In genomic region chr11:77743966-77744365, GRCm38 (mm10) we compare ENCODE assay signal across 10 mouse cellular contexts. TPM values are rescaled to one million over a fixed set of nuclear protein-coding genes. Genes with fewer than 3 reads are reported as not detected.
A peak's percentile ranks its signal among the peaks of the same experiment; 100 is the strongest.
DNase-seq lines count a peak whose midpoint lies in the region; ATAC-seq and TF ChIP-seq lines count a peak whose summit lies in the region.
"Had no signal": no experiment of that assay in that cellular context is flagged by ENCODE, and none has a peak within 500 bp of the region (broad histone marks: within the 10 kb centered on the region; RNA-seq: fewer than 3 reads in every experiment).

No protein-coding gene starts in this region.

- no peaks in the 10 kb centered on the region for H3K4me1 ChIP-seq in hindbrain, postnatal 0 days (ENCODE audit: insufficient read depth, low read length)
- no peaks in the 10 kb centered on the region for H3K4me1 ChIP-seq in hindbrain, embryonic 12.5 days
- no peaks in the 10 kb centered on the region for H3K4me1 ChIP-seq in neural tube, embryonic 15.5 days
- H3K4me1 ChIP-seq: neural tube, embryonic 12.5 days had no signal

- 35% methylated on average over 6 of the region's 6 CpGs for WGBS in hindbrain, postnatal 0 days
- 36% methylated on average over 6 of the region's 6 CpGs for WGBS in hindbrain, embryonic 12.5 days
- WGBS in neural tube, embryonic 15.5 days = 35% methylated on average over 6 of the region's 6 CpGs

- H3K4me3 ChIP-seq in hindbrain, postnatal 0 days (ENCODE audit: low read length) = no peak overlapping the region
- H3K4me3 ChIP-seq in hindbrain, embryonic 12.5 days = no peak overlapping the region
- H3K4me3 ChIP-seq in neural tube, embryonic 15.5 days (replicated peaks) = no peak overlapping the region
- H3K4me3 ChIP-seq: neural tube, embryonic 12.5 days had no signal

- H3K4me2 ChIP-seq in hindbrain, postnatal 0 days (ENCODE audit: low read depth, low read length) = no peak overlapping the region
- no peak overlapping the region for H3K4me2 ChIP-seq in hindbrain, embryonic 12.5 days (replicated peaks)
- H3K4me2 ChIP-seq in neural tube, embryonic 15.5 days = no peak overlapping the region
- H3K4me2 ChIP-seq: neural tube, embryonic 12.5 days had no signal

- ATAC-seq in hindbrain, postnatal 0 days = no peak
- no peak for ATAC-seq in hindbrain, embryonic 12.5 days (ENCODE audit: low FRiP score)
- no peak for ATAC-seq in neural tube, embryonic 15.5 days (ENCODE audit: low FRiP score)

- H3K9ac ChIP-seq in hindbrain, postnatal 0 days (replicated peaks; ENCODE audit: low read length) = no peak overlapping the region
- no peak overlapping the region for H3K9ac ChIP-seq in hindbrain, embryonic 12.5 days
- H3K9ac ChIP-seq in neural tube, embryonic 15.5 days (replicated peaks) = no peak overlapping the region
- H3K9ac ChIP-seq: neural tube, embryonic 12.5 days had no signal

- no peak overlapping the region for H3K27ac ChIP-seq in hindbrain, postnatal 0 days
- no peak overlapping the region for H3K27ac ChIP-seq in hindbrain, embryonic 12.5 days
- no peak overlapping the region for H3K27ac ChIP-seq in neural tube, embryonic 15.5 days (replicated peaks)
- H3K27ac ChIP-seq: neural tube, embryonic 12.5 days had no signal

- H3K9me3 ChIP-seq in hindbrain, postnatal 0 days (ENCODE audit: low read length) = no peaks in the 10 kb centered on the region
- H3K9me3 ChIP-seq in hindbrain, embryonic 12.5 days (replicated peaks) = no peaks in the 10 kb centered on the region
- H3K9me3 ChIP-seq in neural tube, embryonic 15.5 days (replicated peaks) = no peaks in the 10 kb centered on the region
- H3K9me3 ChIP-seq: neural tube, embryonic 12.5 days had no signal

- no peak for DNase-seq in hindbrain, postnatal 0 days (ENCODE audit: low spot score)
- DNase-seq in CD8-positive naive resting alpha-beta T cell, adult 2 months (ENCODE audit: low read depth in 2 of 2, low spot score in 2 of 2) = peak; percentile 19 to 55
- peak; percentile 45 for DNase-seq in brain, adult 2 months (ENCODE audit: low read depth, low spot score)
- DNase-seq in kidney, postnatal 25 days = peak; percentile 77 to 78
- DNase-seq in thymus, postnatal 0 days (ENCODE audit: low spot score) = peak; percentile 58
- DNase-seq in frontal cortex, postnatal 36 days (ENCODE audit: low spot score in 2 of 2) = no peak

- H3K36me3 ChIP-seq in hindbrain, postnatal 0 days (ENCODE audit: insufficient read depth, low read length) = no peaks in the 10 kb centered on the region
- H3K36me3 ChIP-seq in hindbrain, embryonic 12.5 days = no peaks in the 10 kb centered on the region
- no peaks in the 10 kb centered on the region for H3K36me3 ChIP-seq in neural tube, embryonic 15.5 days
- H3K36me3 ChIP-seq: neural tube, embryonic 12.5 days had no signal

- no peaks in the 10 kb centered on the region for H3K27me3 ChIP-seq in hindbrain, postnatal 0 days (ENCODE audit: insufficient read depth, low read length)
- no peaks in the 10 kb centered on the region for H3K27me3 ChIP-seq in hindbrain, embryonic 12.5 days
- H3K27me3 ChIP-seq in neural tube, embryonic 15.5 days (replicated peaks) = no peaks in the 10 kb centered on the region
- H3K27me3 ChIP-seq: neural tube, embryonic 12.5 days had no signal

- peak; percentile 35; the same call in 1 of the 2 replicates for TF ChIP-seq CTCF in hindbrain, postnatal 0 days (IDR thresholded peaks at IDR 0.05; ENCODE audit: low read depth)

RNA-seq across cellular contexts. Expression of gene Cryba1, which starts 18.9 kb away (rescaled TPM):
- 1.5 TPM in 1 of 2 replicates, not detected in the other for total RNA-seq in hindbrain, postnatal 0 days (2014; rRNA removed)
- polyA plus RNA-seq in hindbrain, postnatal 0 days (2015; fragmentation: Nextera tagmentation; extraction: Ambion mirVana) = 0.49 and 0.51 TPM in 2 replicates
- polyA plus RNA-seq in hindbrain, embryonic 12.5 days (2016; fragmentation: Nextera tagmentation; extraction: Ambion mirVana) = 2.8 and 3.5 TPM in 2 replicates
- 0.79 TPM in 1 of 2 replicates, not detected in the other for polyA plus RNA-seq in thymus, postnatal 0 days (2015; fragmentation: Nextera tagmentation; extraction: Ambion mirVana)
- 0.61 TPM in 1 of 2 replicates, not detected in the other for polyA plus RNA-seq in neural tube, embryonic 15.5 days (2015; fragmentation: Nextera tagmentation; extraction: Ambion mirVana)

RNA-seq across cellular contexts. Expression of gene Myo18a, which starts 19.1 kb away (rescaled TPM):
- total RNA-seq in hindbrain, postnatal 0 days (2014; rRNA removed) = 64.6 and 68.8 TPM in 2 replicates
- polyA plus RNA-seq in hindbrain, postnatal 0 days (2015; fragmentation: Nextera tagmentation; extraction: Ambion mirVana) = 28.2 and 29.8 TPM in 2 replicates
- 55.9 and 58.9 TPM in 2 replicates for polyA plus RNA-seq in hindbrain, embryonic 12.5 days (2016; fragmentation: Nextera tagmentation; extraction: Ambion mirVana)
- polyA plus RNA-seq in thymus, postnatal 0 days (2015; fragmentation: Nextera tagmentation; extraction: Ambion mirVana) = 25.5 and 27.5 TPM in 2 replicates
- polyA plus RNA-seq in neural tube, embryonic 15.5 days (2015; fragmentation: Nextera tagmentation; extraction: Ambion mirVana) = 39.6 and 40.8 TPM in 2 replicates

RNA-seq across cellular contexts. Expression of gene Gm10277, which starts 43.6 kb away (rescaled TPM):
- total RNA-seq in hindbrain, postnatal 0 days (2014; rRNA removed) = not detected in 2 replicates
- 0.69 and 0.91 TPM in 2 replicates for polyA plus RNA-seq in hindbrain, postnatal 0 days (2015; fragmentation: Nextera tagmentation; extraction: Ambion mirVana)
- 2.7 and 2.9 TPM in 2 replicates for polyA plus RNA-seq in hindbrain, embryonic 12.5 days (2016; fragmentation: Nextera tagmentation; extraction: Ambion mirVana)
- polyA plus RNA-seq in thymus, postnatal 0 days (2015; fragmentation: Nextera tagmentation; extraction: Ambion mirVana) = 0.39 and 1.1 TPM in 2 replicates
- polyA plus RNA-seq in neural tube, embryonic 15.5 days (2015; fragmentation: Nextera tagmentation; extraction: Ambion mirVana) = 1.5 and 1.8 TPM in 2 replicates
- polyA plus RNA-seq: brain, embryonic 14.5 days had no signal

RNA-seq across cellular contexts. Expression of gene Nufip2, which starts 58.0 kb away (rescaled TPM):
- 33.6 and 34.5 TPM in 2 replicates for total RNA-seq in hindbrain, postnatal 0 days (2014; rRNA removed)
- polyA plus RNA-seq in hindbrain, postnatal 0 days (2015; fragmentation: Nextera tagmentation; extraction: Ambion mirVana) = 3.8 and 4.3 TPM in 2 replicates
- polyA plus RNA-seq in hindbrain, embryonic 12.5 days (2016; fragmentation: Nextera tagmentation; extraction: Ambion mirVana) = 4.8 and 5.3 TPM in 2 replicates
- polyA plus RNA-seq in thymus, postnatal 0 days (2015; fragmentation: Nextera tagmentation; extraction: Ambion mirVana) = 3.8 and 5.2 TPM in 2 replicates
- 3.4 and 4.8 TPM in 2 replicates for polyA plus RNA-seq in neural tube, embryonic 15.5 days (2015; fragmentation: Nextera tagmentation; extraction: Ambion mirVana)

Comparison
In these comparisons a context has a peak if more than half of its experiments do, and no peak if none do; other contexts are left out.
1. DNase-seq: peak in CD8-positive naive resting alpha-beta T cell, adult 2 months (2 of 2), brain, adult 2 months (single experiment), kidney, postnatal 25 days (2 of 2) and thymus, postnatal 0 days (single experiment); none in hindbrain, postnatal 0 days (single experiment) and frontal cortex, postnatal 36 days (0 of 2).